Mouse (Mus musculus): ENCODE measurements around the gene Slc9a3. TPM values are rescaled to one million over a fixed set of nuclear protein-coding genes. Genes with fewer than 3 reads are reported as not detected.

The Slc9a3 gene
- polyA plus RNA-seq, 1 experiment from 2014 or later = 5.0 TPM

DNA sequence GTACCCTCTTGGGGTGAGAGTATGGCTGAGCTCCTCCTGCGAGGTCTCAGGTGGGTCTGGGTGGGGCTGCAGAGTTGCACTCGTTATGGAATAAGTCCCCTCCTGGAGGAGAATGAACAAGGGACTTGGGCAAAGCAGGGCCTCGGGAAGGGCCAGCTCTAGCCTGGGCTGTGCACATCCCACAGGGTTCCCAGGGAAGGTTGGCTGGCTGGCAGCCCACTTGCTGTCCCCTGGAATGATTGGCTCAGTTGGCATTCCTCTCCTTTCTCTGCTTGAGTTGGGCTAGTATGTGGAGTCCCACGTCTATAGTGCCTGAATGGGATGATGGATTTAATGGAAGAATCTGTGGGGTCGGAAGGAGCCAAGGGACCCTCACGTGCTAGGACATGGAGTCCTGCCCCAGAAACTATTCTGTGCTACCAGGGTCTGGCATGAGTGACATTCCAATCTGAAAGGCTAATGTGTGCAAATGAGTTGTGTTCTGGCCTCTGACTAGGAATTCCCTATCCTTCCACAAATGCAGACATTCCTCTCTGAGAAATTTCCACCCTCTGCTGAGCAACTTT is 7.5 kb upstream of the Slc9a3 start:
- 70% methylated on average over 6 of the region's 6 CpGs for WGBS
- H3K27me3 ChIP-seq (replicated peaks) = no peaks in the 10 kb centered on the region; the same call in 1 of the 2 replicates
- no peak overlapping the region for H3K4me2 ChIP-seq (replicated peaks)
- no peaks in the 10 kb centered on the region for H3K9me3 ChIP-seq
- H3K4me1 ChIP-seq (replicated peaks) = no peaks in the 10 kb centered on the region; the same call in 1 of the 2 replicates
- no peaks in the 10 kb centered on the region for H3K36me3 ChIP-seq
- H3K27ac ChIP-seq = no peak overlapping the region
- no peak for ATAC-seq
- H3K4me3 ChIP-seq (replicated peaks) = no peak overlapping the region
- H3K9ac ChIP-seq = no peak overlapping the region

DNA sequence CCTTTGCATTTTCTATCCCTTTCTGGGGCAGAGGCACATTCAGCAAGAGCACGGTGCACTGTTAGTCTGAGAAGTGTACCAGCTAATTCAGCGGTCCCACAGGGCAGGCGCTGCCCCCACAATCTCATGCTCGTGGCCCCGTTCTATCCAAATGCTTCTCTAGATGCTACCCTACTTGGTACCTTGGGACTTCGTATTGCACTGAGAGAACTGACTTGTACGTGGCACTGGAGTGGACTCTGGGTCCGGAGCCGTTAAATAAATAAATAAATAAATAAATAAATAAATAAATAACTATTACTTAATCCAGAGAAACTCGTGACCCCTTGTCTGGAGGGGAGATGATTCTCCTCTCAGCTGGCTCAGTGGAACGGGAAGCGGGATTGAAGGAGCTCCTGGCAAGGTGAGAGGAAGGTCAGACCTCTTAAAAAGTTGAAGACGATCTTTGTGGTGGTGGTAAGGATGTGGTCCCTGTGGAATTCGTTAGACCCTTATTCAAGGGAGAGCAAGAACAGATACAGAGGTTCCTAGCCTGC is 606 bp downstream of the Slc9a3 start:
- peak overlapping the region; percentile 38; the same call in 1 of the 2 replicates for H3K4me3 ChIP-seq (replicated peaks)
- H3K27me3 ChIP-seq (replicated peaks) = peaks cover 27% of the 10 kb centered on the region
- no peak for ATAC-seq
- WGBS = 37% methylated on average over 14 of the region's 14 CpGs
- no peaks in the 10 kb centered on the region for H3K9me3 ChIP-seq
- H3K9ac ChIP-seq = no peak overlapping the region
- H3K36me3 ChIP-seq = no peaks in the 10 kb centered on the region
- H3K4me2 ChIP-seq (replicated peaks) = peak overlapping the region; percentile 80
- peaks cover 6% of the 10 kb centered on the region; the same call in 1 of the 2 replicates for H3K4me1 ChIP-seq (replicated peaks)
- H3K27ac ChIP-seq = no peak overlapping the region

DNA sequence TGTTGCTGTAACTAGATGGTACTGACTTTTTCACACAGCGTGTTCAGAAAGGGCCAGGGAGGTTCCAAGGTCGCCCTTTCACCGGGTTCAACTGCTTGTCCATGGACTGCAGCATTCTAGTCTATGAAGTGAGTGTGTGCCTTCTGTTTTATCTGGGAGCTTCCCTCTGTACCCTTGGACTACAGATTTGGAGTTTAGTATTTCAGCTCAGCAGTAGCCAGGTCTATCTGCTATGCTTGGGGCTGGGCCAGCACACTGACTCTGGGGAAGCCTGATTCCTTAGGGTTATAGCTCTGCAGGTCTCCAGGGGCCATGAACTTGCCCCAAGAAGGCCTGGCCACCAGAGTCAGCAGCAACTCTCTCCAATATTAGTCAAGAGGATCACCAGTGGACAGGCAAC is 1.4 kb downstream of the Slc9a3 start:
- no peak overlapping the region for H3K27ac ChIP-seq
- H3K27me3 ChIP-seq (replicated peaks) = peaks cover 27% of the 10 kb centered on the region
- peaks cover 6% of the 10 kb centered on the region; the same call in 1 of the 2 replicates for H3K4me1 ChIP-seq (replicated peaks)
- H3K4me2 ChIP-seq (replicated peaks) = no peak overlapping the region
- H3K4me3 ChIP-seq (replicated peaks) = no peak overlapping the region
- H3K36me3 ChIP-seq = no peaks in the 10 kb centered on the region
- WGBS = 70% methylated on average over 3 of the region's 3 CpGs
- no peaks in the 10 kb centered on the region for H3K9me3 ChIP-seq
- no peak for ATAC-seq
- H3K9ac ChIP-seq = no peak overlapping the region

DNA sequence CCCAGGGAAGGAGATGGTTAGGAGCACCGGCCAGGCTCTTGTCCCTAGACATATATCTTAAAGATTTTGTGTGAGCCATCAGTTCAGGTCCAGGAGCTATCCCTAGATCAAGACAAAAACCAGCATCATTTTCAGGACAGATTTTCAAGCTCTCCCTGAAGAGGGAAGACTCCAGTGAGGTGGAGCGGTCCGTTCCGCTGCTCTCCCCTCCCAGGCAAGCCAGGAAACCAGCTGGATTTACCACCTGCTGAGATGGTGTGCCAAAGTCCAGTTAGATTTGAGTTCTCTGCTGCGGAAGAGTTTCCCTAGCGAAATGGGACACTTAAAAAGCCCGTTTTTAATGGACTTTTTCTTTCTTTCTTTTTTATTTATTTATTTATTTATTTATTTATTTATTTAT is 6.3 kb downstream of the Slc9a3 start:
- H3K27me3 ChIP-seq (replicated peaks) = peaks cover 7% of the 10 kb centered on the region; the same call in 1 of the 2 replicates
- no peak overlapping the region for H3K27ac ChIP-seq
- H3K9ac ChIP-seq = no peak overlapping the region
- no peak overlapping the region for H3K4me3 ChIP-seq (replicated peaks)
- peak; percentile 74 for ATAC-seq
- 69% methylated on average over 7 of the region's 7 CpGs for WGBS
- H3K36me3 ChIP-seq = no peaks in the 10 kb centered on the region
- no peak overlapping the region for H3K4me2 ChIP-seq (replicated peaks)
- no peaks in the 10 kb centered on the region for H3K4me1 ChIP-seq (replicated peaks)
- no peaks in the 10 kb centered on the region for H3K9me3 ChIP-seq

DNA sequence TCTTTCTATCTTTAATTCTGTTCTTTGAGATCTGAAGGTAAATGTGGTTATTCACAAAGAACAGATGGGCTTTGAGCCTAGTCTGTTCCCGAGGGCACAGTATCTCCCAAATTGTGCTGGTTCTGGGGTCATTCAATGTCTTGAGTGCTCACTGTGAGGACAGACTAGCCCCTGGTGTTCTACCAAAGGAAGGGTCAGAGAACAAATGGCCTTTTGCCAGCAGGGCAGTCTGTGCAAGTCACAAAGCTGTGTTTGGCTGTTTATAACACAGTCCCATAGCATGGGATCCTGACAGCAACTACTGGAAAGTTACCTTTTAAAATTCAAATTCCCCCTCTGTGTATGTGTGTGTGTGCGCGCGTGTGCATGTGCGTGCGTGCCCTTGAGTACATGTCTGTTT is 8.7 kb downstream of the Slc9a3 start:
- Histone ChIP-seq H3K4me1 (replicated peaks) (no peaks in the 10 kb centered on the region), H3K4me2 (replicated peaks) (no peak overlapping the region), H3K27me3 (replicated peaks) (no peaks in the 10 kb centered on the region), H3K4me3 (replicated peaks) (no peak overlapping the region), H3K9ac (no peak overlapping the region), H3K27ac (no peak overlapping the region), H3K9me3 (no peaks in the 10 kb centered on the region), H3K36me3 (no peaks in the 10 kb centered on the region)
- WGBS = 88% methylated on average over 6 of the region's 6 CpGs
- no peak for ATAC-seq

DNA sequence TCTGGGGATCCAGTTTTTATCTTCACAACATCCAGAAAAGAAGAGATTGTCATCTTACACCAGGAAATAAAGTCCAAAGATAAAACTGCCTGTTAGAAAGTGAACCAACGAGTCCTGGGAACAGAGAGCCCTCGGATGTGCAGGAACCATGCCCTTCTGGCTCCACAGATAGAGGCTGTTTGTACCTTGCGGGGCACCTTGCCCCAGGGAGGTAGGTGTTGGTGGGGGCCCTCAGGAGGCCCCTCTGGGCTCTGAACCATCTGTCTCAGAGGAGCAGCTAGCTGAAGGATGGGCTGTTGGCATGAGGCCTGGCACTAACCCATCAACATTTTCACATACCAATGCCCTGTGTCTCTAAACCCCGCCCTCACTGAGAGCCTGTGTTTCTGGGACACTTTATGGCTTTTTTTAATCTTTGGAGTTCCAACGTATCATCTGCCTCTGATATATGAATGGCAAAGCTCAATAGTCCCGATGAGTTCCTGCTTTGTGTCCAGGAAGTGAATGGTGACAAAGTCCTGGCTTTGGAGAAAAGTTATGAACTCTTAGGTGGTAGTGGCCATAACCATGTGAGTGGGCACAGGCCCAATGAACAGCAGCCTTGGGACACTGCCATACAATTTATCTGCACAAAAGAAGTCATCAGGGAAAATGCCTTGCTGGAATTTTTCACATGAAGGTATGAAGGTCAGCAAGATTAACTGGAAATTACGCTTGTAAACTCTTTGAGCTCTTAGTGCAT is 17.8 kb downstream of the Slc9a3 start:
- ATAC-seq = peak; percentile 81
- Histone ChIP-seq H3K4me2 (replicated peaks) (no peak overlapping the region), H3K27me3 (replicated peaks) (no peaks in the 10 kb centered on the region), H3K4me3 (replicated peaks) (no peak overlapping the region), H3K4me1 (replicated peaks) (no peaks in the 10 kb centered on the region), H3K9ac (no peak overlapping the region), H3K27ac (0 out of 2 replicates have a peak overlapping the region, but pooled peaks have one; percentile 33), H3K36me3 (no peaks in the 10 kb centered on the region), H3K9me3 (no peaks in the 10 kb centered on the region)
- WGBS = 75% methylated on average over 7 of the region's 7 CpGs

DNA sequence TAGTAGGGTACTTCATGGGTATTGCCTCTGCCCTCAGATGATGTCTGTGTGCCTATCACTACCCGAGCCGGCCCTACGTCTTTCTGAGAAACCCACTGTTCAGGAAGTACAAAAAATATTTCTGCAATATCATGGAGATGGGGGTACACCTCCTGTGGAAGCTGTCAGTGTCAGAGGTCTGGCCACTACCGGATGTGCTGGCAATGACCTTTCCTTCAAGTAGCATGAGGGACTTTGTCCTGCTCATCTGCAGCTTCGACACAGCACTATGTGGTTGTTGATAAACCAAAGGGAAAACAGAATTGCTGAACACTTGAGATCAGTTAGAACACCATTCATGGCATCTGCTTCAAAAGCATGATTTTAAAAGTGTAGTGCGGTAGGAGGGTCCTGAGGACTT is 19.5 kb downstream of the Slc9a3 start:
- Histone ChIP-seq H3K9me3 (no peaks in the 10 kb centered on the region), H3K4me2 (replicated peaks) (no peak overlapping the region), H3K4me3 (replicated peaks) (no peak overlapping the region), H3K27ac (no peak overlapping the region), H3K27me3 (replicated peaks) (no peaks in the 10 kb centered on the region), H3K36me3 (no peaks in the 10 kb centered on the region), H3K4me1 (replicated peaks) (no peaks in the 10 kb centered on the region), H3K9ac (no peak overlapping the region)
- ATAC-seq = no peak
- 91% methylated on average over 6 of the region's 6 CpGs for WGBS

DNA sequence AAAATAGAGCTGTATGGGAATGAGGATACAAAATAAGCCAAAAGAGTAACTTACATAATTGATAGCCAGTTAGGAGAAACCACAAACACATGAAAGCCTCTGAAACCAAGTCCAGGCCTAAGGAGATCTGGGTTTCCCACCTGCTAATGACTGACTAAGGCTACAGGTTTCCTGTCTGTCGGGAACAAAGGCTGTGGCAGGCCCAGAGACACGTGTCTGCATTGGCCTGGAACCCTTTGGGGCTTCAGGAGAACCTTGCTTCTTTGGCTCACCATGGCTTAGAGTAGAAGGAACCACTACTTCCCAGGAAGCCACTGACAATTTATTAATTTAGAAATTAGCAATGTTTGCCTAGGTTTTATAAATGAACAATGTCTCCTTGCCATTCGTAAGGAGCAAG is 22.0 kb downstream of the Slc9a3 start:
- Histone ChIP-seq H3K27me3 (replicated peaks) (no peaks in the 10 kb centered on the region), H3K4me3 (replicated peaks) (no peak overlapping the region)

DNA sequence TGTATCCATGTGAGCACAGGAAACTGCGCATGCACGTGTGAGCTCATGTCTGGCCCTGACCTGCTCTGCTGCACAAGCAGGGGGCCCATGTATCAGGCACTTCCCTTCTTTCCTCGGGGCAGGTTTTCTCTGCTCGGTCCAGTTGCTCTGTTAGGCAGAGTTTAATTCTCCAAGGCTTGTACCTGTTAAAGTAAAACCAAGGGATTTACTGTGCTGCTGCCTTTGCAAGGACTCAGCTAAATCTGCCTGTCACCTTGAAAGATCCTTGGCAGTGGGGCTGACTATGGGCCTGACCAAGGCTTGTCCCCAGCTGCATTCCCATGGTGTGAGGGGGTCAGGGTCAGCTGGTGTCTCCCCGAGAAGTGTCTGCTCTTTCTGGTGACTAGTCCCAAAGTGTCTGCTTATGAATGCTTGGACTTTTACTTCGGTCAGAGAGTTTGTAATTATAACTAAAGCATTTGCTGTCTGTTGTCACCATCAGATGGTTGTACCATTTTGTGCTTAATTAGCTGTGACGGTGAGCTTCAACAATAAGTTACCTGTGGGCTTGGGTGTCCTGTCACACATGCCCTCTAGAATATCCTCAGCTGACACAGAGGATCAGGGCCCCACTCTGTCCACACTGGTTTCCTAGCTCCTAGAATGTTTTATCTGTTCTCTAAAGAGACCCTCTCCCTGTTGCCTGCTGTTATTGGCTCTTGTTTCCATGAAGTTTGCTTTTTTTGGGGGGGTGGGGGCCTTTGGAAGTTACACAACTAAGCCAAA is 23.0 kb downstream of the Slc9a3 start:
- Histone ChIP-seq H3K27me3 (replicated peaks) (no peaks in the 10 kb centered on the region), H3K9me3 (no peaks in the 10 kb centered on the region), H3K9ac (no peak overlapping the region), H3K4me3 (replicated peaks) (no peak overlapping the region), H3K4me1 (replicated peaks) (no peaks in the 10 kb centered on the region), H3K4me2 (replicated peaks) (no peak overlapping the region), H3K36me3 (no peaks in the 10 kb centered on the region), H3K27ac (no peak overlapping the region)
- 77% methylated on average over 7 of the region's 7 CpGs for WGBS
- no peak for ATAC-seq

More for the DNA sequence above, 22.0 kb downstream of the Slc9a3 start:
- Histone ChIP-seq H3K9ac (no peak overlapping the region), H3K27ac (no peak overlapping the region), H3K4me1 (replicated peaks) (no peaks in the 10 kb centered on the region), H3K9me3 (no peaks in the 10 kb centered on the region), H3K36me3 (no peaks in the 10 kb centered on the region), H3K4me2 (replicated peaks) (no peak overlapping the region)
- WGBS = 67% methylated on average over 3 of the region's 3 CpGs
- no peak for ATAC-seq

DNA sequence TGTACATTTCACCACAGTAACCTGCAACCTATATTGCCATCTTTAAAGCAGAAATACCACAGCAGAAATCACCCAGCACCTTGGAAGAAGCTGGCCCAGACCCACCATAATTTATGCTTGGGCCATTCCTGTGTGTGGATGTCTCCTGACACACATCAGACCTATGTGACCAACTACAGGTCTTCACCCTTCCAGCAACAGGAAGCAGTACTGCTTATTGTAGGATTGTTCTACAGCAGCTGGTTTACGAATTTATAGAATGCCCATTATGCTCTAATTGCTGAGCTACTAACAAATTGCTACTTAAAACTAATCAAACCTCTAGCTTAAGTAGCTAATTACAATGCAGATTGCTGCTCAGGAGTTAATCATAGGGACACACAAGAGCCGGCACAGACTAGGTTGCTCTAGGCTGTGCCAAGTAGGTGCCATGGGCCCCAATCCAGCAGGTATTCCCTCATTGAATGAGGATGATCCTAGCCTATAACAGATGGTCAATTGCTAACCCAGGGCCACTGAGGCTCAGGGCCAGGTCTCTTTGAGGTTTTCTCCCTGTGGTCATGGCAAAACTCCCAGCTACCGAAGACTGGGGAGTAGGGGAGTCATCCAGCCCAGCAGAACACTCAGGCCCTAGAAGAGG is 24.8 kb downstream of the Slc9a3 start:
- no peaks in the 10 kb centered on the region for H3K4me1 ChIP-seq (replicated peaks)
- H3K9ac ChIP-seq = no peak overlapping the region
- no peak for ATAC-seq
- H3K4me3 ChIP-seq (replicated peaks) = no peak overlapping the region
- H3K4me2 ChIP-seq (replicated peaks) = no peak overlapping the region
- no peaks in the 10 kb centered on the region for H3K27me3 ChIP-seq (replicated peaks)
- WGBS = 85% methylated on average over 3 of the region's 3 CpGs
- no peaks in the 10 kb centered on the region for H3K36me3 ChIP-seq
- no peak overlapping the region for H3K27ac ChIP-seq
- H3K9me3 ChIP-seq = no peaks in the 10 kb centered on the region

DNA sequence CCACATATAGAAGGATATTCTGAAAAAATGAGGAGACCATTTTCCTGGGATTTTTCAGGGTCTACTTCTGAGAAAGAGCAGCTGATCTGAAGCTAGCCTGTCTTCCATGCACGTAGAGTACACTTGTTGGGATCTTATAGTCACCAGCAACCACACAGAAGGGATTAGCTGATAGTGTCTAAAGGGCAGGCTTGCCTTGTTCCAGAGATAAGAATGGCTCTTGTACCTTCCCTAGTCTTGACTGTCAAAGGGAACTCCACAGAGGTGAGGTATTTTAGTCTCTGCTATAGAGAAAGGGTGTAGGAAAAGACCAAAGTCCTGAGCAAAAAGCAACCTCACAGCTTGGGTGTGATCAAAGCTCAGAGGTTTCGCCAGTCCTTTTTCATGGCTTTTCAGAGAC is 26.1 kb downstream of the Slc9a3 start:
- Histone ChIP-seq H3K4me1 (replicated peaks) (no peaks in the 10 kb centered on the region), H3K27ac (no peak overlapping the region), H3K9ac (no peak overlapping the region), H3K4me2 (replicated peaks) (no peak overlapping the region), H3K4me3 (replicated peaks) (no peak overlapping the region), H3K27me3 (replicated peaks) (no peaks in the 10 kb centered on the region), H3K36me3 (no peaks in the 10 kb centered on the region), H3K9me3 (no peaks in the 10 kb centered on the region)
- WGBS = 70% methylated on average over 2 of the region's 2 CpGs
- peak; percentile 92 for ATAC-seq

Data from intestine, embryonic 15.5 days (tissue).